Mouse (Mus musculus): Measurements from ENCODE around the gene Ezr.
"Not testable (repeated sequence)": the region's sequence is repeated elsewhere in the genome, so short reads cannot be mapped to it uniquely, and the experiment has no call there.

Ezr gene

GRCm38 (mm10) chr17:6742083-6743038 lies 40.2 kb downstream of the Ezr start:
- DNase-seq, result no peak

GRCm38 (mm10) chr17:6741271-6741670 lies 41.3 kb downstream of the Ezr start:
- no peak for DNase-seq

GRCm38 (mm10) chr17:6740331-6741170 lies 42.0 kb downstream of the Ezr start:
- DNase-seq, result no peak

- no peak for DNase-seq
These were observed 42.8 kb downstream of the Ezr start for GRCm38 (mm10) chr17:6739756-6740155.

- DNase-seq, result no peak
These were observed 43.3 kb downstream of the Ezr start for GRCm38 (mm10) chr17:6739266-6739665.

GRCm38 (mm10) chr17:6738836-6739235 lies 43.7 kb downstream of the Ezr start:
- no peak for DNase-seq

- no peak for DNase-seq
These were observed 45.1 kb downstream of the Ezr start for GRCm38 (mm10) chr17:6737273-6737997.

- no peak for DNase-seq
These were observed 46.0 kb downstream of the Ezr start for GRCm38 (mm10) chr17:6736306-6737272.

GRCm38 (mm10) chr17:6734746-6735441 lies 47.7 kb downstream of the Ezr start:
- DNase-seq, result no peak

GRCm38 (mm10) chr17:6733322-6733875 lies 49.2 kb downstream of the Ezr start:
- DNase-seq, result no peak

GRCm38 (mm10) chr17:6732665-6733064 lies 49.9 kb downstream of the Ezr start:
- DNase-seq, result no peak

- no peak for DNase-seq
These were observed 51.0 kb downstream of the Ezr start for GRCm38 (mm10) chr17:6731634-6732033.

GRCm38 (mm10) chr17:6731132-6731531 lies 51.5 kb downstream of the Ezr start:
- DNase-seq, result no peak

- no peak for DNase-seq
These were observed 53.3 kb downstream of the Ezr start for GRCm38 (mm10) chr17:6729244-6729742.

GRCm38 (mm10) chr17:6727996-6728610 lies 54.5 kb downstream of the Ezr start:
- no peak for DNase-seq

- DNase-seq, result not testable (repeated sequence)
These were observed 68.6 kb downstream of the Ezr start for GRCm38 (mm10) chr17:6713944-6714343.

GRCm38 (mm10) chr17:6713483-6713882 lies 69.1 kb downstream of the Ezr start:
- not testable (repeated sequence) for DNase-seq

- DNase-seq, result not testable (repeated sequence)
These were observed 74.4 kb downstream of the Ezr start for GRCm38 (mm10) chr17:6708194-6708593.

- not testable (repeated sequence) for DNase-seq
These were observed 75.2 kb downstream of the Ezr start for GRCm38 (mm10) chr17:6707422-6707821.

- not testable (repeated sequence) for DNase-seq
These were observed 76.1 kb downstream of the Ezr start for GRCm38 (mm10) chr17:6706448-6706847.
